Mouse (Mus musculus) olfactory bulb, adult 2 months (tissue): ENCODE measurements at regions not wholly inside any gene's neighbourhood (a gene's known extent, or its start where the extent isn't known, plus 50 kb on each side); places are given as distances from the start of the nearest gene placed in this dataset.

ENCODE experiments used
- CTCF ChIP-seq: fragments of 200-500 bp; IDR thresholded peaks from 2 replicates; pipeline ENCODE4 v1.5.1; 2012; ENCODE audit warnings: low read depth, mild to moderate bottlenecking, low read length, moderate library complexity; ENCODE audit not compliant: insufficient read depth
- POLR2A ChIP-seq: fragments of 200-500 bp; IDR thresholded peaks from 2 replicates; pipeline ENCODE4 v1.6.1; 2012; ENCODE audit warnings: mild to moderate bottlenecking, low read depth, low read length, moderate library complexity; ENCODE audit not compliant: insufficient read depth

- no peak for TF ChIP-seq CTCF
- no peak for TF ChIP-seq POLR2A
Measured at GRCm38 (mm10) chrX:9752954-9753572, 90.3 kb upstream of the Dynlt3 start.
